Mouse (Mus musculus): ENCODE data around the gene Nabp1. TPM values are rescaled to one million over a fixed set of nuclear protein-coding genes. Genes with fewer than 3 reads are reported as not detected.

Nabp1 gene
- total and polyA plus RNA-seq, 2 experiments: 5.0 to 17.1 TPM

- TF ChIP-seq POLR2A (IDR thresholded peaks at IDR 0.05; ENCODE audit: extremely low read depth, insufficient read depth, low read length) (no peak), CTCF (IDR thresholded peaks at IDR 0.05; ENCODE audit: low read depth, low read length) (no peak)
- WGBS: 73% methylated on average over 5 of the region's 5 CpGs
- no peak for DNase-seq (ENCODE audit: extremely low read depth, low read depth, low spot score)
- Histone ChIP-seq H3K36me3 (ENCODE audit: control insufficient read depth, insufficient read depth, low read length) (no peaks in the 10 kb centered on the region), H3K79me2 (ENCODE audit: control insufficient read depth, insufficient read depth, low read length) (no peaks in the 10 kb centered on the region), H3K4me1 (ENCODE audit: control insufficient read depth, insufficient read depth, low read length) (no peaks in the 10 kb centered on the region), H3K9ac (ENCODE audit: low read depth, low read length) (no peak overlapping the region), H3K27ac (replicated peaks; ENCODE audit: insufficient read depth, low read depth, low read length) (no peak overlapping the region), H3K4me3 (ENCODE audit: insufficient read depth, low read depth, low read length) (no peak overlapping the region), H3K27me3 (ENCODE audit: control insufficient read depth, insufficient read depth, low read length) (no peaks in the 10 kb centered on the region)
Measured at GRCm38 (mm10) chr1:51418753-51419152, 59.5 kb downstream of the Nabp1 start.

Other genes starting within 250 kb of the Nabp1 start
- gene Cavin2, start 189.3 kb downstream of the Nabp1 start, total RNA-seq (2014; rRNA removed): 17.6 and 18.1 TPM in 2 replicates
- 5.9 and 6.4 TPM in 2 replicates for gene Cavin2, start 189.3 kb downstream of the Nabp1 start, polyA plus RNA-seq (2012; rRNA removed)